Mouse (Mus musculus) stomach, embryonic 16.5 days (tissue): ENCODE measurements around the gene Clcn1. TPM values are rescaled to one million over a fixed set of nuclear protein-coding genes. Genes with fewer than 3 reads are reported as not detected.

Source experiments
- ATAC-seq: fragments of 200-750 bp; cut with Nextera tagmentation; 2 replicates; pipeline ENCODE4 v1.8.0; 2017; ENCODE audit warnings: moderate number of reproducible peaks, moderate TSS enrichment; ENCODE audit not compliant: insufficient read depth, low FRiP score
- H3K27ac ChIP-seq: fragments of 300-500 bp; sonication (generic); 2 replicates; pipeline ENCODE4 v1.5.1; 2014; ENCODE audit warnings: low read length
- H3K27me3 ChIP-seq: fragments of 300-500 bp; sonication (generic); 2 replicates; pipeline ENCODE4 v1.6.1; 2014; ENCODE audit warnings: low read length, control low read depth, mixed read lengths; ENCODE audit not compliant: control insufficient read depth, insufficient read depth
- H3K36me3 ChIP-seq: fragments of 300-500 bp; sonication (generic); 2 replicates; pipeline ENCODE4 v1.6.1; 2014; ENCODE audit warnings: low read length; ENCODE audit not compliant: control insufficient read depth, insufficient read depth
- H3K4me1 ChIP-seq: fragments of 300-500 bp; sonication (generic); 2 replicates; pipeline ENCODE4 v1.6.1; 2014; ENCODE audit warnings: low read length, control low read depth, mixed read lengths; ENCODE audit not compliant: control insufficient read depth, insufficient read depth
- H3K4me2 ChIP-seq: fragments of 300-500 bp; sonication (generic); 2 replicates; pipeline ENCODE4 v1.6.1; 2014; ENCODE audit warnings: low read depth, low read length, mixed read lengths
- H3K4me3 ChIP-seq: fragments of 300-500 bp; sonication (generic); replicated peaks from 2 replicates; pipeline ENCODE4 v1.5.1; 2014; ENCODE audit warnings: mild to moderate bottlenecking, low read length
- H3K9ac ChIP-seq: fragments of 300-500 bp; sonication (generic); 2 replicates; pipeline ENCODE4 v1.6.1; 2014; ENCODE audit warnings: low read length
- H3K9me3 ChIP-seq: fragments of 300-500 bp; sonication (generic); replicated peaks from 2 replicates; pipeline ENCODE4 v1.6.1; 2016; ENCODE audit warnings: low read length, control low read depth; ENCODE audit not compliant: control insufficient read depth
- WGBS: fragments of 180-500 bp; shearing (Covaris S2); extraction: QIAGEN DNeasy Blood & Tissue Kit; methylation state at CpG from one replicate; pipeline ENCODE4 v1.1.7; 2014; 5-methylcytosine and 5-hydroxymethylcytosine counted together
- polyA plus RNA-seq: library from polyadenylated mRNA; unstranded; fragments of >200 nt; fragmentation: Nextera tagmentation; extraction: Ambion mirVana; gene quantifications from 2 replicates; pipeline ENCODE4 v1.2.1, GENCODE M21; 2015

The Clcn1 gene
- polyA plus RNA-seq, 1 experiment from 2014 or later = 0.18 TPM

GRCm38 (mm10) chr6:42293327-42293726 lies 6.8 kb downstream of the Clcn1 start:
- Histone ChIP-seq H3K4me2 (no peak overlapping the region), H3K27me3 (no peaks in the 10 kb centered on the region), H3K4me3 (no peak overlapping the region), H3K27ac (no peak overlapping the region), H3K4me1 (no peaks in the 10 kb centered on the region), H3K36me3 (no peaks in the 10 kb centered on the region), H3K9me3 (no peaks in the 10 kb centered on the region), H3K9ac (no peak overlapping the region)
- no peak for ATAC-seq
- WGBS = 79% methylated on average over 6 of the region's 6 CpGs

- H3K4me1 ChIP-seq = no peaks in the 10 kb centered on the region
- WGBS = 57% methylated on average over 3 of the region's 3 CpGs
- H3K27ac ChIP-seq = no peak overlapping the region
- H3K9ac ChIP-seq = no peak overlapping the region
- no peaks in the 10 kb centered on the region for H3K27me3 ChIP-seq
- no peaks in the 10 kb centered on the region for H3K36me3 ChIP-seq
- no peak overlapping the region for H3K4me2 ChIP-seq
- H3K9me3 ChIP-seq = no peaks in the 10 kb centered on the region
- no peak overlapping the region for H3K4me3 ChIP-seq
- ATAC-seq = no peak
These were observed 9.1 kb downstream of the Clcn1 start for GRCm38 (mm10) chr6:42295549-42296094.

GRCm38 (mm10) chr6:42299362-42299761 lies 12.9 kb downstream of the Clcn1 start:
- Histone ChIP-seq H3K4me2 (no peak overlapping the region), H3K9me3 (no peaks in the 10 kb centered on the region), H3K27me3 (no peaks in the 10 kb centered on the region), H3K9ac (no peak overlapping the region), H3K4me3 (no peak overlapping the region), H3K27ac (no peak overlapping the region), H3K4me1 (no peaks in the 10 kb centered on the region), H3K36me3 (no peaks in the 10 kb centered on the region)
- WGBS = 80% methylated on average over 5 of the region's 5 CpGs
- ATAC-seq = no peak

- Histone ChIP-seq H3K9ac (no peak overlapping the region), H3K36me3 (no peaks in the 10 kb centered on the region), H3K4me1 (no peaks in the 10 kb centered on the region), H3K9me3 (no peaks in the 10 kb centered on the region), H3K4me2 (no peak overlapping the region), H3K27me3 (no peaks in the 10 kb centered on the region), H3K27ac (no peak overlapping the region), H3K4me3 (no peak overlapping the region)
- 41% methylated on average over 8 of the region's 8 CpGs for WGBS
- no peak for ATAC-seq
These were observed 23.4 kb downstream of the Clcn1 start for GRCm38 (mm10) chr6:42309816-42310378.

- Histone ChIP-seq H3K27me3 (no peaks in the 10 kb centered on the region), H3K9ac (no peak overlapping the region), H3K4me3 (no peak overlapping the region), H3K27ac (no peak overlapping the region), H3K9me3 (no peaks in the 10 kb centered on the region), H3K36me3 (no peaks in the 10 kb centered on the region), H3K4me1 (no peaks in the 10 kb centered on the region), H3K4me2 (no peak overlapping the region)
- WGBS = 79% methylated on average over 2 of the region's 2 CpGs
- ATAC-seq = no peak
These were observed 24.1 kb downstream of the Clcn1 start for GRCm38 (mm10) chr6:42310427-42311053.

- no peak for ATAC-seq
- no peaks in the 10 kb centered on the region for H3K4me1 ChIP-seq
- H3K36me3 ChIP-seq = no peaks in the 10 kb centered on the region
- no peak overlapping the region for H3K27ac ChIP-seq
- 75% methylated on average over 4 of the region's 4 CpGs for WGBS
- H3K4me3 ChIP-seq = no peak overlapping the region
- no peak overlapping the region for H3K9ac ChIP-seq
- H3K4me2 ChIP-seq = no peak overlapping the region
- H3K27me3 ChIP-seq = peaks cover 13% of the 10 kb centered on the region
- H3K9me3 ChIP-seq = no peaks in the 10 kb centered on the region
These were observed 31.8 kb downstream of the Clcn1 start for GRCm38 (mm10) chr6:42318293-42318692.

- WGBS = 2% methylated on average over 27 of the region's 28 CpGs
- no peaks in the 10 kb centered on the region for H3K36me3 ChIP-seq
These were observed 37.0 kb downstream of the Clcn1 start for GRCm38 (mm10) chr6:42323371-42324066.

GRCm38 (mm10) chr6:42324067-42324481 lies 37.6 kb downstream of the Clcn1 start:
- Histone ChIP-seq H3K4me3 (peak overlapping the region; percentile 60), H3K36me3 (no peaks in the 10 kb centered on the region), H3K9ac (peak overlapping the region; percentile 56), H3K9me3 (no peaks in the 10 kb centered on the region), H3K27me3 (peaks cover 27% of the 10 kb centered on the region), H3K4me1 (peaks cover 7% of the 10 kb centered on the region), H3K27ac (no peak overlapping the region), H3K4me2 (peak overlapping the region; percentile 96)
- under 1% methylated on average over 31 of the region's 32 CpGs for WGBS
- peak; percentile 65 for ATAC-seq

More at GRCm38 (mm10) chr6:42323371-42324066, 37.0 kb downstream of the Clcn1 start:
- no peaks in the 10 kb centered on the region for H3K9me3 ChIP-seq
- H3K4me3 ChIP-seq = peak overlapping the region; percentile 60
- peaks cover 7% of the 10 kb centered on the region for H3K4me1 ChIP-seq
- H3K4me2 ChIP-seq = peak overlapping the region; percentile 96
- H3K27me3 ChIP-seq = peaks cover 27% of the 10 kb centered on the region
- 0 out of 2 replicates have a peak, but pooled peaks have one; percentile 27 for ATAC-seq
- peak overlapping the region; percentile 56; the same call in 1 of the 2 replicates for H3K9ac ChIP-seq
- H3K27ac ChIP-seq = no peak overlapping the region
